Mouse (Mus musculus) liver, adult 2 months (tissue): ENCODE data around the gene Wdr73.

ENCODE experiments used
- CTCF ChIP-seq: fragments of 200-500 bp; IDR thresholded peaks from 2 replicates; pipeline ENCODE4 v1.5.1; 2011; ENCODE audit warnings: low read depth, low read length, control low read depth
- POLR2A ChIP-seq: fragments of 200-500 bp; IDR thresholded peaks from 2 replicates; pipeline ENCODE4 v1.6.1; 2011; ENCODE audit warnings: low read length, control low read depth; ENCODE audit not compliant: insufficient read depth; ENCODE audit errors: extremely low read depth

DNA sequence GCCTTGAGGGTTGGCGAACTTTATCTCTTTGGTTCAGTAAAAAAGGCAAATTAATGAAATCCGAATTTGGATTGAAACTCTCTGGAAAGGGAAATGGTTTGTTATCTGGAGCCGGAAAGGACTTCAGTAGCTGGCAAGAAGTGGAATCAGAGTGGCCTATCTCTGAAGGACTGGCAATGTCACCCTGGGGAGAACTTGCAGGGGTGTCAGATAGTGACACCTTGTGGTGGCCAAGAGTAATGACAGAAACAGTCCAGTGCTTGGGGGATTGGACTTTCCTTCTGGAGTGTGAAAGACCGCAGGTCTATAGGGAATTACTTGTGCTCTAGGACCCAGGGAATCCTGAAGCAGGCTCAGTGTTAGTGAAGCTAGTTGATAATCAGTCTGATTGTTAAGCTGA lies 51.4 kb downstream of the Wdr73 start:
- peak; percentile 75 for TF ChIP-seq CTCF
- no peak for TF ChIP-seq POLR2A
